Mouse (Mus musculus) adrenal gland, postnatal 10 days (tissue): Measurements from ENCODE around the gene Lrrc49. TPM values are rescaled to one million over a fixed set of nuclear protein-coding genes. Genes with fewer than 3 reads are reported as not detected.

ENCODE experiments used
- DNase-seq: peaks from one replicate; pipeline ENCODE4 v3.0.0; 2021; ENCODE audit warnings: mixed read lengths
- total RNA-seq, 2 experiments: library from RNA; stranded (reverse); gene quantifications; 2 replicates each; pipeline ENCODE4 v1.2.3; 2021

Lrrc49 gene
- total RNA-seq, 2 experiments from 2014 or later, result 19.6 to 25.1 TPM

- DNase-seq, result no peak
These were observed 158.4 kb downstream of the Lrrc49 start for GRCm38 (mm10) chr9:60529348-60530243.

GRCm38 (mm10) chr9:60528269-60528668 is 159.7 kb downstream of the Lrrc49 start:
- DNase-seq, result no peak

- no peak for DNase-seq
These were observed 160.1 kb downstream of the Lrrc49 start for GRCm38 (mm10) chr9:60527836-60528235.

GRCm38 (mm10) chr9:60527051-60527450 is 160.9 kb downstream of the Lrrc49 start:
- DNase-seq, result no peak

GRCm38 (mm10) chr9:60526195-60526594 is 161.8 kb downstream of the Lrrc49 start:
- no peak for DNase-seq

- DNase-seq, result peak; percentile 75
These were observed 166.1 kb downstream of the Lrrc49 start, which contains the start of gene Thsd4 for GRCm38 (mm10) chr9:60521806-60522264. TSS of gene Thsd4 (minus strand) at chr9:60522046.

- no peak for DNase-seq
These were observed 166.8 kb downstream of the Lrrc49 start for GRCm38 (mm10) chr9:60521143-60521542.

- DNase-seq, result no peak
These were observed 168.4 kb downstream of the Lrrc49 start for GRCm38 (mm10) chr9:60519601-60520000.

Other genes with a start within 250 kb of the Lrrc49 start
- gene Thsd4, start 166.1 kb downstream of the Lrrc49 start, total RNA-seq, result 10 to 100 TPM; 10.1 to 10.6 TPM
- gene Larp6, start 24.8 kb upstream of the Lrrc49 start, total RNA-seq, result 1 to 10 TPM; 2.3 to 2.6 TPM
- 10 to 100 TPM; 40.7 to 51.1 TPM for gene Uaca, start 106.4 kb upstream of the Lrrc49 start, total RNA-seq